Mouse (Mus musculus) urinary bladder, adult 18-20 months (tissue): ENCODE results near the gene Ctrb1.

Experiments used
- DNase-seq, 2 experiments: peaks; one replicate each; pipeline ENCODE4 v3.0.0; 2022; ENCODE audit warnings: low spot score in 2 of 2, mixed read lengths in 2 of 2

Gene Ctrb1

DNA sequence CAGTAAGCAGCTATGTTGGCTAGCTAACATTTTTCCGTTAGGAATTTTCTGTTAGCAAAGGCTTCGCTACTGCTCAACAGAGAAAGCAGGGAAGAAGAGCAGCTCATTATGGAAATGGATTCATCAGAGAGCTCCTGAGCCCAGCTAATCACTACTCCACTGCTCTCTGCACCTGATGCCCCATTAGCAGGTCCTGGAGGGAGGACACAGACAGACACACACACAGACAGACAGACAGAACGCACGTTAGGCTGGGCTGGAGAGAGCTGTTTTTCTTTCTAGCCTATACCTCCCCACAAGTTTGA is 26.6 kb upstream of the Ctrb1 start:
- DNase-seq: no peak

DNA sequence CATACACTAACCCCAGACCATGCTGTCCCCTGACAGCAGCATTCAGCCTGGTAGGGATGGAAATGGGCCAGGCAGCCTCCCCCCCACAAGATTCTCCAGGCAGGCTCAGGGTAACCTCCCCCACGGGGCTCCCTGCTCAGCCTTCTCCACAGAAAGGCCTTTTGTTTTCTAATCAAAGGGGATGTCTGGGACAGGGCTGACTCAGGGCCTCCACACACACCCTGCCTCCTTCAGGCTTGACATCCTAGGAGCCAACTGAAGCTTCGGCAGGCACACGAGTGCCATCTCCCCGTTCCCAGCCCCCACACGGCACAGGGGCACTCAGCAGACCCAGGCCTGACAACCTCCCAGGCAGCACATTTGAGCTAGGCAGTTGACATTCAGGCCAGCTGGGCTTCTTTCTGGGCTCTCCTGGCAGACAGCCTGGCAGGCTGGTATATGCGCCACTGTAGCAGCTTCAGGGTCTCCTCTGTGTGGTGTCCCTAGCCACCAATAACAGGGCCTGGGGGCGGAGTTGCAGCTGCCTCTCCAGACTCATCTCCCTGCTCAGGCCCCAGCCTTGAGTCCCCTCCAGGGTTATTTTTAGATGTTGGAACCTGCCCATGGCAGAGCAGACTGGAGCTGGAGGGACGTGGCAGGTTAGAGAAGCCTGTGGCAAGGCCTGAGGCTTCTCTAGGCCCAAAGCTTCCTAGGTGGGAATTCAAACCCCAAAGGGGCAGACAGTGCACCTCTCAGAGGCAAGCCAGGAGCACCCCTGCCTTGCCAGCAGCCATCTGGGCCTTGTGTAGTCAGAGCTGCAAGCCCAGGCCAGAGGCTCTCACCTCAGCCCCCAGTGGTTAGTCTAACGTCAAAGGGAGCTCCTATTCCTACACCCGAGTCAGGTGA is 26.0 kb upstream of the Ctrb1 start:
- DNase-seq: no peak

DNA sequence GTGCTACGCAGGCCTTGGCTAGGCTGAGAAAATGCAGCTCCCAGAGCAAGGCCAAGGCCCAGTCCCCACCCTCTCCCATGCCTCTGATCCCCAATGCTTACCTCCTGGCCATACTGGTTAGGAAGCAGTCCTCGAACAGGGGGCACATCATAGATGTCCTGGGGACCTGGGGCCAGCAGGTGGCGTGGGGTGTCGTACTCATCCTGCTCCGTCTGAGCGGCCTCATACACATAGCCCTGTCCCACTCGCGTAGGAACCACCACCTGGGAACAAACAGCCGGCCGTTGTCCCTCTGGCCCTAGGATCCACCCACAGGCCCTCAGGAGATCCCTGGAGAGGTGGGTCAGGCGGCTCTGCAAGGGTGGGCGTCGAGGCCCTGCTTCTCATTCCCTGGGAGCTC is 24.7 kb upstream of the Ctrb1 start:
- DNase-seq: no peak

DNA sequence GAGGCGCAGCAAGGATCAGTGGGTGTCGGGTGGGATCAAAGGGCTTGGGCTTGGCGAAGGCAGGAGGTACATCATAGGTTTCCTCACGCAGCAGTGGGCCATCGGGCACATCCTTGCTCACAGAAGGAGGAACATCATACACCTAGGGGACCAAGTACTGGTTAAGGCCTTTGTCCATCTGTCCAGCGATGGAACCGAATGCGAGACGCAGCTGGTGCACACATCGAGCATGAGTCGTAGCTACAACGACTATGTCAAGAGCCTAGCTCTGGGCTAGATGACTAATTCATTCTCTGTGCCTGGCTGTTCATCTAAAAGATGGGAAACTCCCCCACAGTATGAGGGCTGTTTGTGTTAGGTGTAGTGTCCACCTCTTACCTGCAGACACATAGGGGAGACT is 23.5 kb upstream of the Ctrb1 start:
- DNase-seq: no peak

DNA sequence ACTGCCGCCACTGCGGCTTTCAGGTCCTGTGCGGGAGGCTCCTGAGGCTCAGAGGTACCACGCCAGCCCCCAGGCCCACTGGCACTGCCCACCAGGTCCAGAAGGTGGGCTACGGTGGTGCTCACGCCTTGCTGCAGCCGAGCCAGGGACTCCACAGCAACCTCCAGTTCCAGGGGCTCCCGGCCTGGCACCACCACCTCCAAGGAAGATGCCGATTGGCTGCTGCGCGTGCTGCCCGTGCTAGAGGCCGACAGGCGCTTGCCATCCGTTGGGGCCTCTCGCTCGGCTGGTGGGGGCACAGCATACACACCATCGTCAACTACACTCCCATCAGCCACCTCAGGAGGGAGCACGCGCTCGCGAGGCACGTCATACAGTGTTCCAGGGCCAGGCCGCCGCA is 23.0 kb upstream of the Ctrb1 start:
- no peak for DNase-seq

DNA sequence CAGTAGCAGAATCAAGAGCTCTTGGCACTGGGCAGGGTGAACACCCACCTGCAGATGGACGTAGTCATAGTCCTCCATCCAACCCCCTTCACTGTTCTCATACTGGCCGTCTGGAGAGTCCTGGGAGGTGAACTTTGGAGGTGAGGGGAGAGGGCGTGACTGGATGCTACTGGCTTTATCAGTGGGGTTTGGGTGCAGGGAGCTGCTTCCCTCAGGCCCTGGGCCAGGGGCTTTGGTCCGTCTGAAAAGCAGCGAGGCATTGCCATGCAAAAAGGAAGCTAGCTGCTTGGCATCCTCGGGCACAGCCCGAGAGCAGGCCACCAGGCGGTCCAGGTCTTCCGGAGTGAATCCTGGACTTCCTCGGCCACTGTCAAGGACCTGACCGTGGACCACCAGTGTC is 22.5 kb upstream of the Ctrb1 start:
- no peak for DNase-seq

DNA sequence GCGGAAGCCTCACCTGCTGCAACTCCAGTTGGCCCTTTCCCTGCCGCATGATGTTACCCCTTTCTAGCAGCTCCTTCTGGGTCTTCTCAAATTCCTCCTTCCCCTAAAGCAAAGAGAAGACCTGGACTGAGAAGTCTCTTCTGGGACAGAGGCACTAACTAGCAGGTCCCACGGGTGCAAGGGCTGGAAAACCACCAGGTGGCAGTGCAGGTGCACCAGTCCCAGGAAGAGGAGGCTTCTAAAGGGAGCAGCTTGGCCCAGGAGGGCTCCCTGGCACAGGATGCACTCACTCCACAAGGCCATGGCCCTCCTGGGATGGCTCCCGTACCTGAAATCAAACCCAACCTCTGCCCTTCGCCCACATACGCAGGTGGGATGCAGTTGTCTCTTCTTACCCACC is 21.8 kb upstream of the Ctrb1 start:
- DNase-seq: no peak

DNA sequence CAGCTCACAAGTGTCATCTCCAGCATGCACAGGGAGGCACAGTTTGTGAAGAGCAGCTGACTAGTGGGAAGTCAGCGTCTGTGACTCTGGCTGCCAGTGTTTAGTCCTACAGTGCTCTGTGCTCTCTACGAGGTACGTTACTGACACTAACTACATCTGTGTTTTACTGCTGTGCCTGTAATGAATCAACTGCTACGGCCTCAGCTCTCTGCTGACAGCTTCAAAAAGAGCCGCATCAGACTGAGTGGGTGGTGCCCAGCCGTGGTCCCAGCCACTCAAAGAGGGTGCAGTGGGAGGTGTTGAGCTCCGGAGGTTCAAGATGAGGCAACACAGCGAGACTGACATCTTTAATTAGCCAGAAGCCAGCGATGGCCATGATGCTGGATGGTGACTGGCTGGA is 21.3 kb upstream of the Ctrb1 start:
- no peak for DNase-seq

DNA sequence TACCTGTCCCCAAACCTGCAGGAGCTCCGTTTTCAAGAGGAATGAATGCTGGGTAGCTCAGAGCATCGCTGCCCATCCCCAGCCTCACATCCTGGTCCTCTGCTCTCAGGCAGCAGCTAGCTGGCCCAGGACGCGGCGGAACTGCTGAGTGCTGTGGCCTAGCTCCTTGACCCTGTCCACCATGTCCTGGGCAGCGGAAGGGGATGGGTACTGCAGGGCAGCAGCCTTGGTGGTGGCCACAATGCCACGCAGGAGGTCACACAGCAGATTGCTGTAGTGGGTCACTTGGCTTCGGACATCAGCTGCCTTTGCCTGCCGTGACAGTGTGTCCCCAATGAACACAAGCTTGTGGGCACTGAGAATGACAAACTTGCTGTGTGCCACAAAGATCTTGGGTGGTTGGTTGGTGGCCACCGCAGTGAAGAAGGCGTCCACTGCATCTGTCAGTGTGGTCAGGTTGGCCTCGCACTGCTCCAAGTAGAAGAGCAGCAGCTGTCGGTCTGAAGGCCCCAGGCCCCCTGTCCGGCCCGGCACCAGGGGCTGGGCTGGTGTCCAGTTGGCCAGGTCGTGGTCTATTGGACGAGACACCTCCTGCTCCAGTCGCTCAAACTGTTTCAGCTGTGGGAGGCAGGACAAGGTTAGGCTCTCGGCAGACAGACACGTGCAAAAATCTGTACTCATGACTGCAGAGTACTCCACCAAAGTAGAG is 20.1 kb upstream of the Ctrb1 start:
- DNase-seq: no peak

DNA sequence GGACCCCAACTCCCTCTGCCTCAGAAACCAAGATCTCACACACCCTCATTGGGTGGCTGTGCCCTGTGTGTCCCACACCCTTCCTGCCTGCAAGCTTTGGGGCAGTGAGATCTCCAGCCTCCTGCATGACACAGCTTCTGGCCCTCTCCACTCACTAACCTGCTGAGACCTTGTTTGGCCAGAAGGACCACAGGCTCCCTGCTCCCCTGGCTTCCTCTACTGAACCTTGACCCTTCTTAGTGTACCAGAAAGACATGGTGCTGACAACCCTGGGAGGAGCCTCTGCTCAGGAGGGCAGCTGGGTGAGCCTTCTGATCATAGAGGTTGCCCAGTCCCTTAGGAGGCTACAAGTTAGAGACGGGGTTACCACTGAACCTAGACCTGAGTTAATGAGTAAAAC is 18.4 kb upstream of the Ctrb1 start:
- no peak for DNase-seq

DNA sequence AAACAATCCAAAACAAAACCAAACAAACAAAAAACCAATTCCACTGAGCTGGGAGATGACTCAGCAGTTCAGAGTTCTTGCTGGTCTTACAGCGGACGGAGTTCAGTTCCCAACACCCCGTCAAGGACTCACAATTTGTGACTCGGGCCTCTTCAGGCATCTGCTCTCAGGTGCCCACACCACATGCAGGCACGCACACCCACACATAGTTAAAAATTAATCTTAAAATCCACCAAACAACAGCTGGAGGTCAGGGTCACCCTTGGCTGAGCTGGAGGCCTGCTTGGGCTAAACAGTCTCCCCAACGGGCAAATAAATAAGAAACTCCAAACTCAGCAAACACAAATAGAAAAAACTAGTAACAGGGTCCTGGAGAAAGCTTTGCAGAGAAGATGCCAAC is 17.5 kb upstream of the Ctrb1 start:
- no peak for DNase-seq

DNA sequence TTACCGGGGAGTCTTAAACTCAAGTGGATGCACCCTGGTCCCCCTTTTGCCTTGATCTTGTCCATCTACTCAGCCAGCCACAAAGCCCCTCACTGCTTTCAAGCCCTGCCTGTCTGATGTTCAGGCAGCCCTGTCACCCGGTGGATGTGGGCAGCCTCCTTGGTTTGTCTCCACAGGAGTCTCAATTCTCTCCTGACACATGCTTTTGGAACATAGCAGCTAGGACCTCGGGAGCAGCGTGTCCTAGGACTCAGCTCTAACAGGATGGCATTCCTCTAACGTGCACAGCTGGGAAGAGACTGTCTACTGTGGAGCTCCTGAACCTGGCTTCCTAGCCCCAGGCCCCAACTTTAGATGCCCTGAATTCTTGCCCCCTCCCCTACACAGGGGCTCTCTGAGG is 14.9 kb upstream of the Ctrb1 start:
- no peak for DNase-seq

DNA sequence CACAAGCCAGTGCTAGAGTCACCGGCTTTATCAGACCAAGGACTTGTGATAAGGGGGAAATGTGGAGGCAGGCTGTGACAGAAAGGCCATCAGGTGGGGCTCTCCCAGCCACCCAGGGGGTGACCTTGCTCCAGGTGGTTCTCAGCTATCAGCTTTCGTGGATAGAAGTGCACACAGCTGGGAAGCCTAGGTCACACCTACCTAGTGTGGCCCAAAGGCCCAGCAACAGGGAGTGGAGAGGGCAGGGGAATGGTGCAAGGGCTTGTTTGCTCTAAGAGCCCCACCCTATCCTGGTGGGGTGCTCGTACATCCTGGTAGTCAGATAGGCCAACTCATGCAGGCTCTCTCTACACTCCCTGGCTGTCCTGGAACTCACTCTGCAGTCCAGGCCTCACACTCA is 14.4 kb upstream of the Ctrb1 start:
- DNase-seq: peak in 1 of 2 experiments; percentile 23

DNA sequence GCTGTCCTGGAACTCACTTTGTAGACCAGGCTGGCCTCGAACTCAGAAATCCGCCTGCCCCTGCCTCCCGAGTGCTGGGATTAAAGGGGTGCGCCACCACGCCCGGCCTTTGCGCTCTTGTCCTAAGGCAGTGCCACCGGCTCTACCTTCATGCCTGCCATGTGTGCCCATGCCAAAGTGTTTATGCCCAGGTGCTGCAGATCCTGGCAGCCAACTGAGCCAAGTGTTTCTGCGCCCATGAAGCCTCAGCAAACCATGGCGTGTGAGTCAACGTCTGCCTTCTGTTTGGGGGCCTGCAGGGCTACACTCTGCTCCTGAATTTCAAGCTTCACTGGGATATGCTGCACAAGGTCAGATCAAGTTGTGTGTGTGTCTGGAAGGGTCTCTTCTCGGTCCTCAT is 13.8 kb upstream of the Ctrb1 start:
- DNase-seq: no peak

DNA sequence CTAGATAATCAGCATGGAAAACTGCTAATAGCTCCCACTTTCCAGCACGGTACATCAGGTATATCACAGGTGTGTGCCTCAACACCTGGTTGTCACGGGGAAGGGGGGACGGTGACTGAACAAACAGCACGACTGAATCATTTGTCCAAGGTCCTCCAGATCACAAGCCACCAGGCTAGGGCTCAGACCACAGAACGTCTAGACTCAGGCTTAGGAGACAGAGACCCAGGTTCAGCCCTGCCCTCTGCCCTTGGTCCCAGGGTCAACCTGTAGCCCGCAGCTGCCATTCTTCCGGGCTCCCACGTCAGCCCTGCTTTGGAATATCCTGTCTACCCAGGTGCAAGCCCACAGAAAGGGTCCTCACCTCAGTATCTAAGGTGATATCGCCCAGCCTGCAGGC is 10.6 kb upstream of the Ctrb1 start:
- DNase-seq: no peak

DNA sequence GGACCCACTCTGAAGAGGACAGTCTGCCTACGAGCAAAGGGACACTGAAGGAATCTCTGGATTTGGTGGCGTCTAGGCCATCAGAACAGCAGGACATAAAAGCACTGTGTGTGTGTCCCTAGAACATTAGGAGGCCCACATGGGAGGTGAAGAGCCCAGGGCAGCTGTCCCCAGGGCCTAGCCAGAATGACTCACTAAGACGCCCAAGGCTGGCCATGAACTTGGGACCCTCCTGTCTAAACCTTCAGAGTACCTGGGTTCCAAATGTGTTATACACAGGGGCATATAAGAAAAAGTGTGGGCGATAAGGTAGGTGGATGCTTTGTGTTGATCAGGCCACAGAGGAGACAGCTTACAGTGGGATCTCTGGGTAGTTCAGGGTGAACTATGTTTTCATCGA is 9.9 kb upstream of the Ctrb1 start:
- DNase-seq: no peak

DNA sequence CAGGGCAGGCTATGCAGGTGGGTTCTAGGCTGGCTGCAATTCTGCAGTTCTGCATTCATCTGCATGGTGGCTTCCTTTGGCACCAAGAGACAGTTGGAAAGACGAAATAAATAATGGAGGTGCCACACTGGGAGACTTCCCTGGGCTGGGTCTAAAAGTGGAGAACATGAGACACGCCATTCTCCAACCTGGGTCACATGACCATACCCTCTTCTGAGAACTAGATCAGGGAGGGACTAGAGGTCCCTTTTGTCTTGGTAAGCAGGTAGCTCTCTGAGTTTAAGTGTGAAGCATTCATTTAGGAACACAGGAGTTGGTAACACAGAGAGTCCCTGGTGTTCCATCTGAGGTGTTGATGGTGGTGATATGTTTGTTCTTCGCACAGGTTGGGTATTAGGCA is 9.4 kb upstream of the Ctrb1 start:
- DNase-seq: no peak

DNA sequence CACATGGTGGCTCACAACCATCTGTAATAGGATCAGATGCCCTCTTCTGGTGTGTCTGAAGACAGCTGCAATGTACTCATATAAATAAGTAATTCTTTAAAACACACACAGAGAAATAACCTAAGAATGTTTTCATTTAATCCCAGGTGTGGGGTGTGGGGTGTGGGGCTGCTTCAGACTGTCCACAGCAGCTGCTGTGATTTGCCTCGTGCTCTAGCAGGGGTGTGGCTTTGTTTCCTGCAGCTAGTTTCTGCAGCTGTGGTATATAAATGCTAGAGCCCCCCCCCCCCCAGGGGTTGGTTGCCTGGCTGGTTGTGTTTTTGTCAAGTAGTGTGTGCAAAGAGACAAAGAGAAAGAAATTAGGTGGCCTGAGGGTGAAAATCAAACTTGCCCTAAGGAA is 8.2 kb upstream of the Ctrb1 start:
- DNase-seq: no peak

DNA sequence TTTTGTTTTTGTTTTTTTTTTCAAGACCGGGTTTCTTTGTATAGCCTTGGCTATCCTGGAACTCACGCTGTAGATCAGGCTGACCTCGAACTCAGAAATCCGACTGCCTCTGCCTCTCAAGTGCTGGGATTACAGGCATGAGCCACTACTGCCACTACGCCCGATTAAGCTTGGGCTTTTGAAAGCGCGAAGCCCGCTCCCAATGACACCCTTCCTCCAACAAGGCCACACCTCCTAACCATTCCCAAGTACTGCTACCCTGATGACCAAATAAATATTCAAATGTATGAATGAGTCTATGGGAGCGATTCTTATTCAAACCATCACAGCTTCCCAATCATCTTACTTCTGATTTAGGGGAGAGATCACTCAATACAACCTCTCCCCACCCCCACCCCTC is 6.8 kb upstream of the Ctrb1 start:
- no peak for DNase-seq

DNA sequence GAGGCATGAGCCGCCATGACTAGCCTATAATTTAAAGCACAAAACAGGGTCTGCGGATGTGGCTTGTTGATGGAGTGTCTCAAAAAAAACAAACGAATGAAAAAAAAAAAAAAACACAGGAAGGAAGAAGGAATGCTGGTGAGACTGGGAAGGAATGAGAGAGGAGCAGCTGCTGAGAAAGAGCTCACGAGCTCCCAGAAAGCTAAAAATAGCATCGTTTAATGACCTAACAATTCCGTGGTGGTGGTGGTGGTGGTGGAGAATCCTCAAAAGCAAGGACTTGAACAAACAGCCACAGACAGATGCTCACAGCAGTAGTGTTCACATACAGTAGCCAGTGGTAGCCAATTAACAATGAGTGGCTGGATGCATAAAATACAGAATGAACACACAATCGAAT is 4.6 kb upstream of the Ctrb1 start:
- no peak for DNase-seq

DNA sequence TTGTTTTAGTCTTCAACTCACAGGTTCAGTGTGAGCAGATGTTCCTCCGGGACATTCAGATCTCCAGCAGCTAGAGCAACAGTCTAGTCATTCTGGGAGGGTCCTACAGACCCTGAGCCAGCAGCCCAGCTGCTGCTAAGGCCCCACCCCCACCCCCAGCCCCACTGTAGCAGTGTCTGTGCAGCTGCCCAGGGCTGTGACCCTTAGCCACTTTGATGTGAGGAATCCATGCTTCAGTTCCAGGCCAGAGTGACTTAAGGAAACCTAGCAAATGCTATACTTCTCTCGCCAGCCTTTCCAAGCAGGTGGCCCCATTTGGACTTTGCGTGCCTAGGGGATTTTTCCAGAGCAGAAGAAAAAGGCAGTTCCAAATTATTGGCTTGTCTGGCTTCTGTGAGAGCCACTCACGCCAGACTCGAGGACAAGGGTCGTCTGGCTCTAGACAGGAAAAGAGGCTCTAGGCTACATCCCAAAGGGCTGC is 2.5 kb upstream of the Ctrb1 start:
- no peak for DNase-seq

DNA sequence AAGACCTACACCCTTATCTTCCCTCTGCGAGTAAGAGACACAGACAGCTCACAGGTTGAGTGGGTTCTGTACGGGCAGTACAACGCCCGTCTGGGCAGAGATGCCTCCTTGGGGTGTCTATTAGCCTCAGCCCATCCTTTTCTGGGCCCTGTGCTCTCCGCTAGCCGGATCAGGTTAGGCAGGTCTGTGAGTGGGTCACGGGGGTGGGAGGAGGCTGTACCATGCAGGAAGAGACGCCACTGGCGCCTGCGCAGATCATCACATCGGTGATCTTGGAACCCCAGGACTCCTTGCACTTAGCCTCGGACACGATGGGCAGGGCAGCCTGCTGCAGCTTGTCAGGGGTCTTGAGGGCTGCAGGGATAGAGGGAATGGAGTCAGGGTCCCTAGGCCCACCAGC is 3.9 kb downstream of the Ctrb1 start:
- DNase-seq: no peak

DNA sequence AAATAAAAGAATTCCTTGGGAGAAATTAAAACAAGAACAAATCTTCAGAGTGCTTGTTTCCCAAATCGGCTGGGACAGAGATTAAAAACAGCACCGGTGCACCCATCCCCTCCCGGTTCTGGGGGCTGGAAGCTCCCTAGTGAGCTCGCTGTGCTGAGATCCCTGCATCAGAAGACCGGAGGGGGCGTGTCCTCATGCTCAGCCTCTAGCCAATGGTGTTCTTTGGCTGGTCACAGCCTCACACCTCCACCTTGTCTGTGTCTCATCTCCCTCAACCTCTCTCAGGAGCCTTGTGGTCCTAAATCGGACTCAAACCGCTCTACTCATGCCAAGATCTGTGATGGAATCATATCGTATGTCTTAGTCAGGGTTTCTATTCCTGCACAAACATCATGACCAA is 8.3 kb downstream of the Ctrb1 start:
- DNase-seq: no peak

DNA sequence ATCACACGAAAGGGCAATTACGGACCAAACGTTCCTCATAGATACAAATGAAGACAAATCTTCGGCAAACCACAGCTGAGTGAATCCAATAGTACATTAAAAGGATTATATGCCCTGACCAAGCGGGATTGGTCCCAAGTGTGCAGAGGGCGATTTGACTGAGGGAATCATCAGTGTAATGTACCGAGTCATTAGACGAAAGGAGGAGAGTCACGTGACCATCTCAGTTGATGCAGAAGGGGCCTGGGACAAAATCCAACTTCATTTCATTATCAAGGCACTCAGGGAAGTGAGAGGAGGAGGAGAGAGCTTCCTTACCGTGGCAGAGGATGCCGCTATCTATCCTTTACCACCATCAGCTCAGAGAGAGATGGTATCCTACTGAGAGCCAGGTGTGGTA is 9.7 kb downstream of the Ctrb1 start:
- no peak for DNase-seq
